Mouse (Mus musculus) c-Kit-positive CD71-negative TER-119-negative erythroid progenitor cells, embryonic 14.5 days (primary cell): ENCODE results near the gene Ddx5.
A peak's percentile ranks its signal among the peaks of the same experiment; 100 is the strongest.
"Not testable (repeated sequence)": the region's sequence is repeated elsewhere in the genome, so short reads cannot be mapped to it uniquely, and the experiment has no call there.

ENCODE experiments used
- DNase-seq: peaks from one replicate; pipeline ENCODE4 v3.0.0-alpha.2; 2013; ENCODE audit warnings: low read depth

The Ddx5 gene

GRCm38 (mm10) chr11:106788775-106789459 is at the start of gene Ddx5, which contains the start of gene Cep95:
Gene Ddx5 (minus strand): TSS chr11:106789185.
Gene Cep95 (plus strand): TSS chr11:106789252.
- peak; percentile 94 for DNase-seq

- DNase-seq: no peak
Observed at GRCm38 (mm10) chr11:106828079-106828478, 39.1 kb upstream of the Ddx5 start.

GRCm38 (mm10) chr11:106824403-106824802 is 35.4 kb upstream of the Ddx5 start:
- DNase-seq: no peak

- no peak for DNase-seq
Observed at GRCm38 (mm10) chr11:106823741-106824140, 34.8 kb upstream of the Ddx5 start.

- DNase-seq: no peak
Observed at GRCm38 (mm10) chr11:106822911-106823310, 33.9 kb upstream of the Ddx5 start.

GRCm38 (mm10) chr11:106822491-106822890 is 33.5 kb upstream of the Ddx5 start:
- no peak for DNase-seq

GRCm38 (mm10) chr11:106821397-106821796 is 32.4 kb upstream of the Ddx5 start:
- DNase-seq: no peak

- no peak for DNase-seq
Observed at GRCm38 (mm10) chr11:106820972-106821371, 32.0 kb upstream of the Ddx5 start.

- DNase-seq: no peak
Observed at GRCm38 (mm10) chr11:106820252-106820651, 31.3 kb upstream of the Ddx5 start.

- DNase-seq: no peak
Observed at GRCm38 (mm10) chr11:106819595-106819994, 30.6 kb upstream of the Ddx5 start.

GRCm38 (mm10) chr11:106818341-106818740 is 29.4 kb upstream of the Ddx5 start:
- DNase-seq: no peak

- DNase-seq: no peak
Observed at GRCm38 (mm10) chr11:106817808-106818207, 28.8 kb upstream of the Ddx5 start.

- no peak for DNase-seq
Observed at GRCm38 (mm10) chr11:106817156-106817555, 28.2 kb upstream of the Ddx5 start.

GRCm38 (mm10) chr11:106816316-106816715 is 27.3 kb upstream of the Ddx5 start:
- no peak for DNase-seq

- DNase-seq: no peak
Observed at GRCm38 (mm10) chr11:106815761-106816160, 26.8 kb upstream of the Ddx5 start.

- DNase-seq: no peak
Observed at GRCm38 (mm10) chr11:106815331-106815730, 26.3 kb upstream of the Ddx5 start.

GRCm38 (mm10) chr11:106814601-106815320 is 25.8 kb upstream of the Ddx5 start:
- no peak for DNase-seq

GRCm38 (mm10) chr11:106812410-106813136 is 23.6 kb upstream of the Ddx5 start:
- DNase-seq: no peak

GRCm38 (mm10) chr11:106807442-106807841 is 18.5 kb upstream of the Ddx5 start:
- DNase-seq: not testable (repeated sequence)

- DNase-seq: no peak
Observed at GRCm38 (mm10) chr11:106802069-106802627, 13.2 kb upstream of the Ddx5 start.

GRCm38 (mm10) chr11:106795679-106796078 is 6.7 kb upstream of the Ddx5 start:
- DNase-seq: no peak

- no peak for DNase-seq
Observed at GRCm38 (mm10) chr11:106793846-106794245, 4.9 kb upstream of the Ddx5 start.
